Mouse (Mus musculus): ENCODE data around the gene Fstl4. TPM values are rescaled to one million over a fixed set of nuclear protein-coding genes. Genes with fewer than 3 reads are reported as not detected.

The Fstl4 gene
- polyA plus RNA-seq, 2 experiments = 0.01 TPM; not detected in 1

- H3K9ac ChIP-seq (replicated peaks) = no peak overlapping the region
- 56% methylated on average over 5 of the region's 5 CpGs for WGBS (ENCODE audit: insufficient replicate concordance)
- no peak overlapping the region for H3K4me2 ChIP-seq (ENCODE audit: low read depth)
- no peak for DNase-seq (ENCODE audit: low read depth in 3 of 3, low spot score in 3 of 3)
- H3K4me1 ChIP-seq (replicated peaks; ENCODE audit: control insufficient read depth in 2 of 2, insufficient read depth in 2 of 2, low read length in 1 of 2) = no peaks in the 10 kb centered on the region; a peak in 1 of 4 replicates
- H3K9me3 ChIP-seq (ENCODE audit: control insufficient read depth, low read length) = no peaks in the 10 kb centered on the region
- no peak overlapping the region for H3K27ac ChIP-seq
- no peak for ATAC-seq (ENCODE audit: insufficient read depth)
- H3K27me3 ChIP-seq (ENCODE audit: control insufficient read depth, insufficient read depth, low read length) = no peaks in the 10 kb centered on the region
- TF ChIP-seq CTCF (IDR thresholded peaks at IDR 0.05; ENCODE audit: low read depth) = no peak
- TF ChIP-seq EP300 (IDR thresholded peaks at IDR 0.05; ENCODE audit: low read depth) = no peak
- H3K36me3 ChIP-seq (replicated peaks; ENCODE audit: control insufficient read depth, insufficient read depth, low read depth) = no peaks in the 10 kb centered on the region
- H3K4me3 ChIP-seq (ENCODE audit: insufficient read depth in 1 of 2, low read depth in 2 of 2, low read length in 2 of 2) = no peak overlapping the region
Observed at GRCm38 (mm10) chr11:53107706-53108105, 343.3 kb downstream of the Fstl4 start.

- no peaks in the 10 kb centered on the region; a peak in 1 of 4 replicates for H3K4me1 ChIP-seq (replicated peaks; ENCODE audit: control insufficient read depth in 2 of 2, insufficient read depth in 2 of 2, low read length in 1 of 2)
- H3K36me3 ChIP-seq (replicated peaks; ENCODE audit: control insufficient read depth, insufficient read depth, low read depth) = no peaks in the 10 kb centered on the region
- no peak overlapping the region for H3K27ac ChIP-seq
- TF ChIP-seq CTCF (IDR thresholded peaks at IDR 0.05; ENCODE audit: low read depth) (no peak), EP300 (IDR thresholded peaks at IDR 0.05; ENCODE audit: low read depth) (no peak)
- H3K9ac ChIP-seq (replicated peaks) = no peak overlapping the region
- no peaks in the 10 kb centered on the region for H3K27me3 ChIP-seq (ENCODE audit: control insufficient read depth, insufficient read depth, low read length)
- DNase-seq (ENCODE audit: low read depth in 3 of 3, low spot score in 3 of 3) (no peak), ATAC-seq (ENCODE audit: insufficient read depth) (no peak)
- WGBS (ENCODE audit: insufficient replicate concordance) = 71% methylated on average over 6 of the region's 6 CpGs
- no peak overlapping the region for H3K4me3 ChIP-seq (ENCODE audit: insufficient read depth in 1 of 2, low read depth in 2 of 2, low read length in 2 of 2)
- no peak overlapping the region for H3K4me2 ChIP-seq (ENCODE audit: low read depth)
- H3K9me3 ChIP-seq (ENCODE audit: control insufficient read depth, low read length) = no peaks in the 10 kb centered on the region
Observed at GRCm38 (mm10) chr11:53108798-53109197, 344.4 kb downstream of the Fstl4 start.

GRCm38 (mm10) chr11:53109701-53110467 lies 345.4 kb downstream of the Fstl4 start:
- Histone ChIP-seq H3K36me3 (replicated peaks; ENCODE audit: control insufficient read depth, insufficient read depth, low read depth) (no peaks in the 10 kb centered on the region), H3K9me3 (ENCODE audit: control insufficient read depth, low read length) (no peaks in the 10 kb centered on the region), H3K9ac (replicated peaks) (no peak overlapping the region), H3K27me3 (ENCODE audit: control insufficient read depth, insufficient read depth, low read length) (no peaks in the 10 kb centered on the region), H3K4me1 (replicated peaks; ENCODE audit: control insufficient read depth in 2 of 2, insufficient read depth in 2 of 2, low read length in 1 of 2) (no peaks in the 10 kb centered on the region; a peak in 1 of 4 replicates), H3K4me3 (ENCODE audit: insufficient read depth in 1 of 2, low read depth in 2 of 2, low read length in 2 of 2) (no peak overlapping the region), H3K4me2 (ENCODE audit: low read depth) (no peak overlapping the region), H3K27ac (no peak overlapping the region)
- WGBS (ENCODE audit: insufficient replicate concordance) = 52% methylated on average over 6 of the region's 6 CpGs
- DNase-seq (ENCODE audit: low read depth in 3 of 3, low spot score in 3 of 3) = no peak
- ATAC-seq (ENCODE audit: insufficient read depth) = no peak
- TF ChIP-seq EP300 (IDR thresholded peaks at IDR 0.05; ENCODE audit: low read depth) = no peak
- no peak for TF ChIP-seq CTCF (IDR thresholded peaks at IDR 0.05; ENCODE audit: low read depth)

- ATAC-seq (ENCODE audit: insufficient read depth) (no peak), DNase-seq (ENCODE audit: low read depth in 3 of 3, low spot score in 3 of 3) (no peak)
- no peaks in the 10 kb centered on the region for H3K9me3 ChIP-seq (ENCODE audit: control insufficient read depth, low read length)
- no peak overlapping the region for H3K4me3 ChIP-seq (ENCODE audit: insufficient read depth in 1 of 2, low read depth in 2 of 2, low read length in 2 of 2)
- WGBS (ENCODE audit: insufficient replicate concordance) = 48% methylated on average over 4 of the region's 4 CpGs
- H3K36me3 ChIP-seq (replicated peaks; ENCODE audit: control insufficient read depth, insufficient read depth, low read depth) = no peaks in the 10 kb centered on the region
- no peak overlapping the region for H3K4me2 ChIP-seq (ENCODE audit: low read depth)
- no peaks in the 10 kb centered on the region for H3K27me3 ChIP-seq (ENCODE audit: control insufficient read depth, insufficient read depth, low read length)
- TF ChIP-seq CTCF (IDR thresholded peaks at IDR 0.05; ENCODE audit: low read depth) = no peak
- no peak for TF ChIP-seq EP300 (IDR thresholded peaks at IDR 0.05; ENCODE audit: low read depth)
- H3K27ac ChIP-seq = no peak overlapping the region
- no peak overlapping the region for H3K9ac ChIP-seq (replicated peaks)
- no peaks in the 10 kb centered on the region; a peak in 1 of 4 replicates for H3K4me1 ChIP-seq (replicated peaks; ENCODE audit: control insufficient read depth in 2 of 2, insufficient read depth in 2 of 2, low read length in 1 of 2)
Observed at GRCm38 (mm10) chr11:53115711-53116110, 351.3 kb downstream of the Fstl4 start.

GRCm38 (mm10) chr11:53116356-53116755 lies 351.9 kb downstream of the Fstl4 start:
- Histone ChIP-seq H3K4me2 (ENCODE audit: low read depth) (no peak overlapping the region), H3K4me3 (ENCODE audit: insufficient read depth in 1 of 2, low read depth in 2 of 2, low read length in 2 of 2) (no peak overlapping the region), H3K9me3 (ENCODE audit: control insufficient read depth, low read length) (no peaks in the 10 kb centered on the region), H3K4me1 (replicated peaks; ENCODE audit: control insufficient read depth in 2 of 2, insufficient read depth in 2 of 2, low read length in 1 of 2) (no peaks in the 10 kb centered on the region; a peak in 1 of 4 replicates), H3K36me3 (replicated peaks; ENCODE audit: control insufficient read depth, insufficient read depth, low read depth) (no peaks in the 10 kb centered on the region), H3K27me3 (ENCODE audit: control insufficient read depth, insufficient read depth, low read length) (no peaks in the 10 kb centered on the region), H3K27ac (no peak overlapping the region), H3K9ac (replicated peaks) (no peak overlapping the region)
- ATAC-seq (ENCODE audit: insufficient read depth) (no peak), DNase-seq (ENCODE audit: low read depth in 3 of 3, low spot score in 3 of 3) (no peak)
- TF ChIP-seq EP300 (IDR thresholded peaks at IDR 0.05; ENCODE audit: low read depth) = no peak
- TF ChIP-seq CTCF (IDR thresholded peaks at IDR 0.05; ENCODE audit: low read depth) = no peak
- 46% methylated on average over 2 of the region's 2 CpGs for WGBS (ENCODE audit: insufficient replicate concordance)

Data from liver, embryonic 14.5 days (tissue).